Mouse (Mus musculus) mesoderm, embryonic 11.5 days (tissue): ENCODE results near the gene Fcgr3.
"Not testable (repeated sequence)": the region's sequence is repeated elsewhere in the genome, so short reads cannot be mapped to it uniquely, and the experiment has no call there.

Experiments
- DNase-seq: peaks from one replicate; pipeline ENCODE4 v3.0.0-alpha.2; 2012; ENCODE audit warnings: low read depth, low spot score

Fcgr3 gene

DNA sequence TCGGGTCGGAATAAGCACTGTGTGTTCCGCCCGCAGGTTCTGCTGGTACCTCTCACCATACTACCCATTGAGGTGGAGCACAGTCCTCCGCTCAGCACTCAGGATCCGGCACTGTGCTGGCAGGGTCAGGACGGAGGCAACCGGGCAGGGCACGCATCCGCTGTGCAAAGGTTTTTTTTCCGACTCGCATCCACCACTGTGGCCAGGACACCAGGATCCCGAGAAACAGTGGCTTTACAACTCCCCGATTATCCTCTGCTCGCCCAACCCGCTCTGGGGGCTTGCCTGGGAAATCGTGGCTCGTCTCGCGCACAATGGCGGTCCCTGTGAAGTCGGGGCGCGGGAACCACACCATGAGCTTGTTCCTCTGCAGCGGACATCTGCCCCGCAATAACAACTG is 21.0 kb upstream of the Fcgr3 start:
- no peak for DNase-seq

- not testable (repeated sequence) for DNase-seq
Measured at GRCm38 (mm10) chr1:171081512-171082231, 16.9 kb upstream of the Fcgr3 start.

- DNase-seq, result not testable (repeated sequence)
Measured at GRCm38 (mm10) chr1:171079825-171080224, 15.1 kb upstream of the Fcgr3 start.

GRCm38 (mm10) chr1:171079345-171079744 is 14.6 kb upstream of the Fcgr3 start:
- DNase-seq, result not testable (repeated sequence)

- not testable (repeated sequence) for DNase-seq
Measured at GRCm38 (mm10) chr1:171078419-171078818, 13.7 kb upstream of the Fcgr3 start.

DNA sequence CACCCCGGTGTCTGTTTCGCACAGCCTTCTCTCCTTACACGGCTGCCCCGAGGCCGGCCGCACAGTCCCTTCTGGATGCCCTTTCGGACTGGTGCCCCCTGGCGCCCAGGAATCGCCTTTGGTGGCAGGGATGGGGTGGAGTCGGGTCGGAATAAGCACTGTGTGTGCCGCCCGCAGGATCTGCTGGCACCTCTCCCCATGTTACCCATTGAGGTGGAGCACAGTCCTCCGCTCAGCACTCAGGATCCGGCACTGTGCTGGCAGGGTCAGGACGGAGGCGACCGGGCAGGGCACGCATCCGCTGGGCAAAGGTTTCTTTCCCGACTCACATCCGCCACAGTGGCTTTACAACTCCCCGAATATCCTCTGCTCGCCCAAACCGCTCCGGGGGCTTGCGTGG is 13.2 kb upstream of the Fcgr3 start:
- not testable (repeated sequence) for DNase-seq

- DNase-seq, result not testable (repeated sequence)
Measured at GRCm38 (mm10) chr1:171077192-171077591, 12.5 kb upstream of the Fcgr3 start.

- not testable (repeated sequence) for DNase-seq
Measured at GRCm38 (mm10) chr1:171076176-171076575, 11.4 kb upstream of the Fcgr3 start.

DNA sequence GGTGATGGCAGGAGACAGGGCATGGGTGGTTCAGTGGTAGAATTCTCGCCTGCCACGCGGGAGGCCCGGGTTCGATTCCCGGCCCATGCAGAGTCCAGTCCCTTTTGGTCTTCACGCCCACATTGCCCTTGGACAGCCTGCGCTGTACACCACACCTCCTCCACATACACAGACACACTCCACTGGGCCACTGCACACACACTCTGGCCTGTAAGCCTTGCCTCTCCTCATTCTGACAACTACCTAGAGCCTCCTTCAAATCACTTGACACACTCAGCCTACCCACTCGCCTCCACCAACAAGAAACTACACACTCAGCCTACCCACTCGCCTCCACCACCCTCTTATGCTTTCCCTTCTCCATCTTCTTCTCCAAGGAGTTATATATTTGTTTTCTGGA is 9.5 kb upstream of the Fcgr3 start:
- DNase-seq, result peak; percentile 80

GRCm38 (mm10) chr1:171072217-171072616 is 7.5 kb upstream of the Fcgr3 start:
- not testable (repeated sequence) for DNase-seq

DNA sequence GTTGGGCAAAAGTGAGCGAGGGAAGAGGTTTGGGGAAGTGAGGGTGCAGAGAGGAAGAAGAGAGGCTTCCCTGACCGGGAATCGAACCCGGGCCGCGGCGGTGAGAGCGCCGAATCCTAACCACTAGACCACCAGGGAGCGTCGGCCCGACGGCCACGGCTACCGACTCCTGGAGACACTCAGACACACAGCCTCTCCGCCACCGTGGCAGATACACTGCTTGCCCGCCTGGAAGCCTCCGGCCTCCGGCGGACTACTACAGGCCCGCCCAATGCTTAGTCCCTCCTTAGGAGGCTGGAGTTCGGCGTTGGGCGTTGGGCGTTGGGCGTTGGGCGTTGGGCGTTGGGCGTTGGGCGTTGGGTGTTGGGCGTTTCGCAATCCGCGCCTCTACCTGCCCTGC is 7.0 kb upstream of the Fcgr3 start:
- not testable (repeated sequence) for DNase-seq

DNA sequence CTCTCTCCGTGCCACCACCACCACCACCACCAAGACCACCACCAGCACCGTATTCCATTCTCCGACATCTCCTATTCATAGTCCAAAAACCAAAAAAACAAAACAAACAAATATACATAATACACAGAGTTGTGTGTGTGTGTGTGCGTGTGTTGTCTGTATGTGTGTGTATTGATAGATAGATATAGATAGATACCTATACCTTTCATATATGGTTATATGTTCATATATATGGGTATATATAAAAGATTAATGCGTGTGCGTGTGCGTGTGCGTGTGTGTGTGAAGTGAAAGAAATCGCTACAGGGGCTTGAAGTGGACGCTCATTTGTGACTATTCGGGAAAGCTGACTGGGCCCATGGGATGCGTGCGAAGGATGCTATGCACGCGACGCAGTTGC is 6.1 kb upstream of the Fcgr3 start:
- not testable (repeated sequence) for DNase-seq

DNA sequence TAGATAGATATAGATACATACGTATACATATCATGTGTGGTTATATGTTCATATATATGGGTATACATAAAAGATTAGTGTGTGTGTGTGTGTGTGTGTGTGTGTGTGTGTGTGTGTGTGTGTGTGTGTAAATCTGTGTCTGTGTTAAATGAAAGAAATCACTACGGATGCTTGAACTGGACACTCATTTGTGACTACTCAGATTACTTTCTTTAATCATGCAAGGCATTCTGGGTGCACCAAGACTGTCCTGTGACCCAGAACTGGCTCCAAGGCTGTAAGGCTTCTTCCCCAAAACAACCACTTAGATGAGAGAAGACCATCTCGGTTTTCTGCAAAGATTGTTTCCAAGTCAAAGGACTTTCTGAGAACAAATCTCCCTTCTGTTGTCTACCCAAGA is 4.8 kb upstream of the Fcgr3 start:
- not testable (repeated sequence) for DNase-seq

GRCm38 (mm10) chr1:171067928-171068327 is 3.2 kb upstream of the Fcgr3 start:
- not testable (repeated sequence) for DNase-seq

DNA sequence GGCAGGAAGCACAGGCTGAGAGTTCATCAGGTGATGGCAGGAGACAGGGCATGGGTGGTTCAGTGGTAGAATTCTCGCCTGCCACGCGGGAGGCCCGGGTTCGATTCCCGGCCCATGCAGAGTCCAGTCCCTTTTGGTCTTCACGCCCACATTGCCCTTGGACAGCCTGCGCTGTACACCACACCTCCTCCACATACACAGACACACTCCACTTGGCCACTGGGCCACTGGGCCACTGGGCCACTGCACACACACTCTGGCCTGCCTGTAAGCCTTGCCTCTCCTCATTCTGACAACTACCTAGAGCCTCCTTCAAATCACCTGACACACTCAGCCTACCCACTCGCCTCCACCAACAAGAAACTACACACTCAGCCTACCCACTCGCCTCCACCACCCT is 1.8 kb upstream of the Fcgr3 start:
- DNase-seq, result not testable (repeated sequence)

DNA sequence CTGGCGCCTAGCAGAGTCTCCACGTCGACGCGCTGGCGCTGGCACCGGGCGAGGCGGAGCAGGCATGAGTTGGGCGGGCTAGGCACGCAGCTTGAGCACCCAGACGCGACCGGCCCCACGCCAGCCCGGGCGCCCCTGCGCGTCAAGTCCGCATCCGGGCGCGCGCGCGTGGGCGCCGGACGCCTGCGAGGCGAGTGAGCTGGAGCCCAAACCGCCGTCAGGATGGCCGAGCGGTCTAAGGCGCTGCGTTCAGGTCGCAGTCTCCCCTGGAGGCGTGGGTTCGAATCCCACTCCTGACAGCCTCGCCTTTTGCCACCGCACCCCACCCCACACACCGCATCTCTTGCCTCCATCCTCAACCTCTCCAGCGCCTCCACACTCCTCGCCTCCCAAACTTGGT is 1.0 kb upstream of the Fcgr3 start:
- DNase-seq, result not testable (repeated sequence)

DNA sequence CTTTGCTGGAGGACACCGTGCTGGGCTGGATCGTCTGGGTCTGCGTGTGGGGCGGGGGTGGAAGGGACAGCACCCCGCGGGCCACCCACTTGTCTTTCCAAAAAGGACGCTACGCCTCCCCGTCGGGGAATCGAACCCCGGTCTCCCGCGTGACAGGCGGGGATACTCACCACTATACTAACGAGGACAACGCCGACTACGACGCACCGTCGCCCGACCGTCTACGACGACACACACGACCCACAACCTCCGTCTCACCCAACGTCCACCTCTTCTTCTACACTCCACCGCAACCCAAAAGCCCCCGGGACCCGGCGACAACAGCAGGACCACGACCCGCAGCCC is 480 bp upstream of the Fcgr3 start:
- not testable (repeated sequence) for DNase-seq

- DNase-seq, result not testable (repeated sequence)
Measured at GRCm38 (mm10) chr1:171063569-171064490, 905 bp downstream of the Fcgr3 start.

DNA sequence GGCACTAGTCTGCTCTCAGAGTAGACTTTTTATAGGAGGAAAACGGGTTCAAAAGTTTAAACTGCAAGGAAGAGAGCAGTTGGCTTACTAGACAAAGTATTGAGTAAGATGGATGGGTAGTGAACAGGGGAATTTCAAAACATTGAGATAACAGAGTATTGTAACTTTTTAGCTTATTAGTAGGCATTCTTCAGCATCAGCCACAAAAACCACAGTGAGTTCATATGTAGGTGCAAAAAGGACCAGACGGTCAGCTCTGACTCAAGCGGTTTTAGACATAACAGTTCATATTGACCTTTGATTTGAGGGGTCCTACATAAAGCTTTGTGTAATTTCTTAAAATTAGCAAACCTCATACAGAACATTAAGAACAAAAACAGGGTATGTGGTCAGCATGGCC is 3.2 kb downstream of the Fcgr3 start:
- no peak for DNase-seq

GRCm38 (mm10) chr1:171060392-171060791 is 4.3 kb downstream of the Fcgr3 start:
- no peak for DNase-seq

- DNase-seq, result no peak
Measured at GRCm38 (mm10) chr1:171059203-171059602, 5.5 kb downstream of the Fcgr3 start.

DNA sequence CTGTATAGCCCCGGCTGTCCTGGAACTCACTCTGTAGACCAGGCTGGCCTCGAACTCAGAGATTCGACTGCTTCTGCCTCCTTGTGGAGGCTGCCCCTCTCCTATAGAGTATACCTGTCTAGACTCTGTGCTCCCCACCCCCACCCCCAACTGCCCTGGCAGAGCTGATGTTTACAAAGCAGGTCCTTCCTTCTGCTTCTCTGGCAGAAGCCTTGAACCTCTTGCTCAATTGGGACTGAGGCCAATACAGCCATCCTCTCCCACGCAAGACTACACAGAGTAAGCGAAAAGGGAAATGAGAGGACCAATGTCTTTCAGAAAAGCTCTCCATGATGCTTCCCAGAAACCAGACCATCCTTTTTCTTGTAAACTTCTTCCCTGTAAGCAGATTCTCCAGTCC is 7.5 kb downstream of the Fcgr3 start:
- no peak for DNase-seq

- no peak for DNase-seq
Measured at GRCm38 (mm10) chr1:171053305-171053704, 11.4 kb downstream of the Fcgr3 start.
